10 mouse cellular contexts compared by ENCODE assay signal in genomic region chr4:154871757-154872251, GRCm38 (mm10). TPM values are rescaled to one million over a fixed set of nuclear protein-coding genes. Genes with fewer than 3 reads are reported as not detected.
DNase-seq lines count a peak whose midpoint lies in the region; ATAC-seq and TF ChIP-seq lines count a peak whose summit lies in the region.
"Had no signal": no experiment of that assay in that cellular context is flagged by ENCODE, and none has a peak within 500 bp of the region (broad histone marks: within the 10 kb centered on the region; RNA-seq: fewer than 3 reads in every experiment).

No protein-coding gene starts in this region.

- no peaks in the 10 kb centered on the region for H3K27me3 ChIP-seq in kidney, postnatal 0 days (ENCODE audit: insufficient read depth, low read length)
- H3K27me3 ChIP-seq in kidney, adult 2 months (replicated peaks; ENCODE audit: control insufficient read depth, insufficient read depth, low read length), result no peaks in the 10 kb centered on the region
- no peaks in the 10 kb centered on the region for H3K27me3 ChIP-seq in hindbrain, embryonic 14.5 days (ENCODE audit: control insufficient read depth, insufficient read depth, low read length)

- TF ChIP-seq CTCF in kidney, postnatal 0 days (IDR thresholded peaks at IDR 0.05; ENCODE audit: low read depth), result peak; percentile 47
- no peak for TF ChIP-seq CTCF in kidney, adult 2 months (conservative IDR thresholded peaks at IDR 0.05; ENCODE audit: insufficient read depth, insufficient read length, low read depth, low read length)
- peak; percentile 34; the same call in 1 of the 2 replicates for TF ChIP-seq CTCF in brain, embryonic 14.5 days (IDR thresholded peaks at IDR 0.05; ENCODE audit: borderline replicate concordance, extremely low read depth, insufficient read depth, insufficient read length)

- H3K36me3 ChIP-seq in kidney, postnatal 0 days (ENCODE audit: insufficient read depth, low read length), result no peaks in the 10 kb centered on the region
- H3K36me3 ChIP-seq in kidney, adult 2 months (ENCODE audit: control insufficient read depth, insufficient read depth, low read length), result no peaks in the 10 kb centered on the region
- H3K36me3 ChIP-seq in hindbrain, embryonic 14.5 days (replicated peaks; ENCODE audit: control insufficient read depth, insufficient read depth), result no peaks in the 10 kb centered on the region
- H3K36me3 ChIP-seq: liver, embryonic 13.5 days had no signal

- H3K4me1 ChIP-seq in kidney, postnatal 0 days (replicated peaks; ENCODE audit: insufficient read depth, low read length), result no peaks in the 10 kb centered on the region
- no peaks in the 10 kb centered on the region for H3K4me1 ChIP-seq in kidney, adult 2 months (ENCODE audit: control insufficient read depth, insufficient read depth, low read length)
- no peaks in the 10 kb centered on the region for H3K4me1 ChIP-seq in hindbrain, embryonic 14.5 days (replicated peaks; ENCODE audit: control insufficient read depth, insufficient read depth, low read length)
- H3K4me1 ChIP-seq: liver, embryonic 13.5 days had no signal

- no peaks in the 10 kb centered on the region for H3K9me3 ChIP-seq in kidney, postnatal 0 days (replicated peaks; ENCODE audit: low read length)
- H3K9me3 ChIP-seq in hindbrain, embryonic 14.5 days (ENCODE audit: control insufficient read depth, low read length), result no peaks in the 10 kb centered on the region
- H3K9me3 ChIP-seq: liver, embryonic 13.5 days had no signal

- no peak overlapping the region for H3K4me3 ChIP-seq in kidney, postnatal 0 days (replicated peaks; ENCODE audit: low read depth, low read length)
- H3K4me3 ChIP-seq in kidney, adult 2 months (ENCODE audit: insufficient read depth, low read depth, low read length), result no peak overlapping the region
- H3K4me3 ChIP-seq in hindbrain, embryonic 14.5 days (replicated peaks; ENCODE audit: low read length), result peak overlapping the region; percentile 18
- H3K4me3 ChIP-seq: liver, embryonic 13.5 days had no signal

- no peak overlapping the region for H3K27ac ChIP-seq in kidney, postnatal 0 days
- no peak overlapping the region for H3K27ac ChIP-seq in kidney, adult 2 months (ENCODE audit: insufficient read depth, low read depth, low read length)
- H3K27ac ChIP-seq in hindbrain, embryonic 14.5 days, result no peak overlapping the region
- H3K27ac ChIP-seq: liver, embryonic 13.5 days had no signal

- H3K9ac ChIP-seq in kidney, postnatal 0 days (ENCODE audit: low read depth, low read length), result no peak overlapping the region
- H3K9ac ChIP-seq in hindbrain, embryonic 14.5 days, result peak overlapping the region; percentile 51
- H3K9ac ChIP-seq: liver, embryonic 13.5 days had no signal

- DNase-seq in kidney, postnatal 0 days (ENCODE audit: low spot score), result peak; percentile 54
- no peak for DNase-seq in kidney, adult 2 months
- DNase-seq in brain, embryonic 14.5 days (ENCODE audit: low read depth), result peak; percentile 53
- DNase-seq in hindbrain, embryonic 14.5 days (ENCODE audit: low spot score), result no peak
- DNase-seq in neural tube, embryonic 10.5 days (ENCODE audit: extremely low spot score, low spot score), result peak; percentile 28
- DNase-seq in B cell, adult 2 months, result no peak
- no peak for DNase-seq in right cerebral cortex, postnatal 10 days (ENCODE audit: low spot score in 2 of 2)
- DNase-seq: liver, embryonic 13.5 days had no signal

- H3K4me2 ChIP-seq in kidney, postnatal 0 days (ENCODE audit: low read length), result 0 out of 2 replicates have a peak overlapping the region, but pooled peaks have one; percentile 10
- H3K4me2 ChIP-seq in hindbrain, embryonic 14.5 days (replicated peaks), result peak overlapping the region; percentile 40
- H3K4me2 ChIP-seq: liver, embryonic 13.5 days had no signal

- ATAC-seq in kidney, postnatal 0 days (replicated peaks; ENCODE audit: low FRiP score, low read depth), result peak; percentile 62
- ATAC-seq in hindbrain, embryonic 14.5 days (ENCODE audit: low FRiP score), result peak; percentile 57; the same call in 1 of the 2 replicates
- ATAC-seq in erythroid progenitor cell, adult 5-6 weeks (replicated peaks; ENCODE audit: low FRiP score, poor library complexity, severe bottlenecking), result no peak

- WGBS in kidney, postnatal 0 days, result 2% methylated on average over 13 of the region's 13 CpGs
- 9% methylated on average over 13 of the region's 13 CpGs for WGBS in kidney, adult 2 months
- WGBS in hindbrain, embryonic 14.5 days, result 3% methylated on average over 13 of the region's 13 CpGs

- no peak for TF ChIP-seq POLR2A in kidney, adult 2 months (IDR thresholded peaks at IDR 0.05; ENCODE audit: low read depth, low read length)
- TF ChIP-seq POLR2A in brain, embryonic 14.5 days (IDR thresholded peaks at IDR 0.05; ENCODE audit: borderline replicate concordance, extremely low read depth, insufficient read depth, insufficient read length, poor library complexity, severe bottlenecking), result no peak

RNA-seq across cellular contexts. Expression of gene Mmel1, which starts 2.4 kb away (rescaled TPM):
- not detected in 2 replicates for polyA plus RNA-seq in kidney, postnatal 0 days (2015; fragmentation: Nextera tagmentation; extraction: Ambion mirVana)
- 0.03 and 0.19 TPM in 2 replicates for polyA plus RNA-seq in kidney, adult 2 months (2012; rRNA removed)
- polyA plus RNA-seq in brain, embryonic 14.5 days (2012; rRNA removed), result 0.29 and 0.30 TPM in 2 replicates
- 0.23 and 0.65 TPM in 2 replicates for polyA plus RNA-seq in hindbrain, embryonic 14.5 days (2014; fragmentation: Nextera tagmentation; extraction: Ambion mirVana)
- 5.9 and 10.1 TPM in 2 replicates for total RNA-seq in erythroid progenitor cell, adult 5-6 weeks (2015; ENCODE audit: low replicate concordance)
- 6.4 and 14.4 TPM in 2 replicates for total RNA-seq in erythroid progenitor cell, adult 5-6 weeks (2017; ENCODE audit: low replicate concordance)

RNA-seq across cellular contexts. Expression of gene Fam213b, which starts 27.1 kb away (rescaled TPM):
- polyA plus RNA-seq in kidney, postnatal 0 days (2015; fragmentation: Nextera tagmentation; extraction: Ambion mirVana), result 40.6 and 42.0 TPM in 2 replicates
- 74.0 and 92.4 TPM in 2 replicates for polyA plus RNA-seq in kidney, adult 2 months (2012; rRNA removed)
- 28.9 and 30.7 TPM in 2 replicates for polyA plus RNA-seq in brain, embryonic 14.5 days (2012; rRNA removed)
- 55.9 and 57.1 TPM in 2 replicates for polyA plus RNA-seq in hindbrain, embryonic 14.5 days (2014; fragmentation: Nextera tagmentation; extraction: Ambion mirVana)
- total RNA-seq in erythroid progenitor cell, adult 5-6 weeks (2015; ENCODE audit: low replicate concordance), result 2.5 and 13.7 TPM in 2 replicates
- total RNA-seq in erythroid progenitor cell, adult 5-6 weeks (2017; ENCODE audit: low replicate concordance), result 6.1 and 13.0 TPM in 2 replicates
- total RNA-seq: MEL had no signal

RNA-seq across cellular contexts. Expression of gene Ttc34, which starts 34.5 kb away (rescaled TPM):
- 0.30 and 0.34 TPM in 2 replicates for polyA plus RNA-seq in kidney, postnatal 0 days (2015; fragmentation: Nextera tagmentation; extraction: Ambion mirVana)
- 0.05 TPM in 1 of 2 replicates, not detected in the other for polyA plus RNA-seq in kidney, adult 2 months (2012; rRNA removed)
- 0.50 and 1.00 TPM in 2 replicates for polyA plus RNA-seq in brain, embryonic 14.5 days (2012; rRNA removed)
- polyA plus RNA-seq in hindbrain, embryonic 14.5 days (2014; fragmentation: Nextera tagmentation; extraction: Ambion mirVana), result 1.7 and 2.4 TPM in 2 replicates
- total RNA-seq in erythroid progenitor cell, adult 5-6 weeks (2015; ENCODE audit: low replicate concordance), result not detected in 2 replicates
- total RNA-seq in erythroid progenitor cell, adult 5-6 weeks (2017; ENCODE audit: low replicate concordance), result not detected in 2 replicates
- total RNA-seq: MEL had no signal

RNA-seq across cellular contexts. Expression of gene Tnfrsf14, which starts 56.6 kb away (rescaled TPM):
- polyA plus RNA-seq in kidney, postnatal 0 days (2015; fragmentation: Nextera tagmentation; extraction: Ambion mirVana), result 0.75 and 1.3 TPM in 2 replicates
- 12.1 and 19.4 TPM in 2 replicates for polyA plus RNA-seq in kidney, adult 2 months (2012; rRNA removed)
- polyA plus RNA-seq in brain, embryonic 14.5 days (2012; rRNA removed), result 0.79 and 1.8 TPM in 2 replicates
- polyA plus RNA-seq in hindbrain, embryonic 14.5 days (2014; fragmentation: Nextera tagmentation; extraction: Ambion mirVana), result 0.40 TPM in 1 of 2 replicates, not detected in the other
- 845 and 899 TPM in 2 replicates for total RNA-seq in erythroid progenitor cell, adult 5-6 weeks (2015; ENCODE audit: low replicate concordance)
- total RNA-seq in erythroid progenitor cell, adult 5-6 weeks (2017; ENCODE audit: low replicate concordance), result 775 and 1,097 TPM in 2 replicates

Comparison
In these comparisons a context has a peak if more than half of its experiments do, and no peak if none do; other contexts are left out.
1. DNase-seq: peak in kidney, postnatal 0 days (single experiment), brain, embryonic 14.5 days (single experiment) and neural tube, embryonic 10.5 days (single experiment); none in kidney, adult 2 months (single experiment), hindbrain, embryonic 14.5 days (single experiment), B cell, adult 2 months (0 of 2) and right cerebral cortex, postnatal 10 days (0 of 2).